Mouse (Mus musculus) ovary, adult 18-20 months (tissue): ENCODE data around the gene Olfr766-ps1.
"Not testable (repeated sequence)": the region's sequence is repeated elsewhere in the genome, so short reads cannot be mapped to it uniquely, and the experiment has no call there.

Experiments used
- DNase-seq: peaks from one replicate; pipeline ENCODE4 v3.0.0; 2022; ENCODE audit warnings: low spot score, mixed read lengths

Gene Olfr766-ps1

DNA sequence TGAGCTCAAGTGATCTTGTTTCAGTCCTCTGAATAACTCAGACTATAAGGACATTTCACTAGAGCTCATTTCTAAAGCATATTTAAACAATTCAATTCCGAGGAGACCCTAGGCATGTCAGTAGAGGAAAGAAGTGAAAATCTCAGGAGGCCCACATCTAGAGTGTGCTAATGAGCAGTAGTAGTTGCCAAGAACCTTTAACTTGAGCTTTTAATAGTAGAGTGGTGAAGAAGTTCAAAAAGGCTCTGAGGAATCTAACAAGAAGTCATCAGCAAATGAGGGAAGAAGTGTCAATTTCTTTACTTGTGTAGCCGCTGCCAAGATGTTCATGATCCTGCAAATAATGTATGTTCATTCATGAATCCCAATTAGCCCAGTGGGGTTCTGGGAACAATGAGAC, at the start of gene Olfr766-ps1:
TSS of gene Olfr766-ps1 (minus strand) at position 101 of the 400 bp plus-strand sequence.
- DNase-seq, result no peak

DNA sequence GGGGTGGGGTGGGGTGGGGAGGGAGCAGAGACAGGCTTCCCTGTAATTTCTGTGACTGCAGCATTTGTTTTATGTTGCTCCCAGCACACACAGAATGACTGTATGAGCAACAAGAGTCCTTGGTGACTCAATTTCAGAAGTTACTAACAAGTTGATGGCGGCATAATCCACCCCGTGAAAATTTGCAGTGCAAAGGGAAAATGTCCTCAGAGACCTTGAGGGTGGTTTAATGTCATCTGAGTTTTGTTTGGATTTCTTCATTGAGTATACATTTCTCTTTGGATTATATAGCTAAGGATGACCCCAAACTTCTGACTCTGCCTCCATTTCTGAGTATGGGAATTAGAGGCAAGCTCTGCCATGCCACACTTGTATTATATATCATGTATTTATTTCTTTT, 49.0 kb upstream of the Olfr766-ps1 start, which contains the start of gene Olfr769:
TSS of gene Olfr769 (minus strand) at position 101 of the 400 bp plus-strand sequence.
- DNase-seq, result no peak

DNA sequence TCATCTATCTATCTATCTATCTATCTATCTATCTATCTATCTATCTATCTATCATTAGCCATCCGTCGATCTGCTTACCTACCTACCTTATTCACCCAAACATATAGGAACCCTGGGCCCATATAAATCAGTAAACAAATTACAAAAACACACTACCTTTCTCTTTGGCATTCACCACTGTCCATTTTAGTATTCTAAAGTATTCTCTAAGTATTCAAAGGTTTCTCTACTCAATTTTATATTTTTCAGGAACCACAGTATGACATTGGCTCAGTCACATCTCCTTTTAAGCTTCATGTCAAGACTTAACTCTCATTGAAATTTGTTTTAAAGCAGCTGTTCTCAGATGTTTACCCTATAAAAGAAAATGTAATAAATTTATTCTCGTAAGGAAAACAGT, 46.4 kb upstream of the Olfr766-ps1 start:
- DNase-seq, result no peak

DNA sequence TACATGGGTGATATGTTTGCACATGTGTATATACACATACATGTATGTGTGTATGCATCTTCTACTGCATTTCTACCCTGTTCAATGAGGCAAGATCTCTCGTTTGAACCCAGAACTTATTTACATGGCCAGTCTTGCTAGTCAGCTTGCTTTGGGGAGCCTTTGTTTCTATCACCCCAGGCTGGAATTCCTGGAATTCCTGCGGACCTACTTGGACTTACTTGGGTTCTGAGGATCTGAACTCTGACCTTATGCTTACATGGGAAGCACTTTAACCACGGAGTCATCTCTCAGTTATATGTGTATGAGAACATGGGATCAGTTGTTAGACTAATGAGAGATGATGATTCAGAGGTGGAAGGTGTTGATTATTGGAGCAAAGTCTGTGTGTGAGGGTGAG, 32.5 kb upstream of the Olfr766-ps1 start:
- DNase-seq, result no peak

DNA sequence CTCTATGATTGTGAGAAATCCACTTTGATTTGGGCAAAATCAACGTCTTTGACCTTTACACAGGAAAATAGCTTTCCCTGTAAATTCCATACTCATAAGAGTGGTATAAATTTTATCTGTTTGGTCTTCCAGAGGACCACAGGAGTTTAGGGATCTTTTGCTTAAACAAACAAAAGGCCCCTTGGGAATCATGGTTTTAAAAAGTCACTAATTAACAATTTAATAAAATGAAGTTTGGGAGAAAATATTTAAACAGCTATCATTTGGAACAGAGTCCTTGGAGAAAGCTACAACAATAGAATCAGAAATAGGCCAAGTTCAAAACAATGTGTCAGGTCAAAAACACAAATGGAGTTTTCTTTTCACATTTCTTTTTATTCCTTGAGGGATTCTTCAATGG, 30.5 kb upstream of the Olfr766-ps1 start, which contains the start of gene Olfr768:
TSS of gene Olfr768 (minus strand) at position 101 of the 400 bp plus-strand sequence.
- DNase-seq, result no peak

DNA sequence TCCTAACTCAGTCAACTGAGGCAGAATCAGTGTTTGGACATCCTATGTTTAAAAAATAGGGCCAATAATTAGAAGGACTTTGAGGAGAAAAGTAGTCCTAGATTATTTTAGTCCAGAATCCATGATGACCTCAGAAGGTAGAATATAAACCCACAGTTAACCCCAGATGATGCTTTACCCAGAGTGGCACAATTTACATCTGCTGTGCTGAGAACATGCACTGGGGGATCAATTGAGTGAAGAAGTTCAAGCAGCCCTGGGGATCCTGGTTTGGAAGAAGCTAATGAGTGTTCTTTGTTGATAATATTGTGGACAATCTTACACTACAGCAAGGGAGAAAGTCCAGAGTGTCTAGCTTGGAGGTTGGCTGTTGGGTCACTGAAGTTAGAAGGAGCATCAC, 14.0 kb upstream of the Olfr766-ps1 start, which contains the start of gene Olfr767:
TSS of gene Olfr767 (minus strand) at position 101 of the 400 bp plus-strand sequence.
- not testable (repeated sequence) for DNase-seq

DNA sequence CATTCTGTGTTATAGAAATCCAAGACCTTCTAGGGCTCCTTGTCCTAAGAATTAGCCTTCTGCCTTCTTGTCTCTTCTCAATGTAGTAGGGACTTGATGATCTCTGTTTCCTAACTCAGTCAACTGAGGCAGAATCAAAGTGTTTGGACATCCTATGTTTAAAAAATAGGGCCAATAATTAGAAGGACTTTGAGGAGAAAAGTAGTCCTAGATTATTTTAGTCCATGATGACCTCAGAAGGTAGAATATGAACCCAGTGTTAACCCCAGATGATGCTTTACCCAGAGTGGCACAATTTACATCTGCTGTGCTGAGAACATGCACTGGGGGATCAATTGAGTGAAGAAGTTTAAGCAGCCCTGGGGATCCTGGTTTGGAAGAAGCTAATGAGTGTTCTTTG, 18.9 kb downstream of the Olfr766-ps1 start, which contains the start of gene Olfr765:
TSS of gene Olfr765 (minus strand) at position 101 of the 400 bp plus-strand sequence.
- DNase-seq, result not testable (repeated sequence)

DNA sequence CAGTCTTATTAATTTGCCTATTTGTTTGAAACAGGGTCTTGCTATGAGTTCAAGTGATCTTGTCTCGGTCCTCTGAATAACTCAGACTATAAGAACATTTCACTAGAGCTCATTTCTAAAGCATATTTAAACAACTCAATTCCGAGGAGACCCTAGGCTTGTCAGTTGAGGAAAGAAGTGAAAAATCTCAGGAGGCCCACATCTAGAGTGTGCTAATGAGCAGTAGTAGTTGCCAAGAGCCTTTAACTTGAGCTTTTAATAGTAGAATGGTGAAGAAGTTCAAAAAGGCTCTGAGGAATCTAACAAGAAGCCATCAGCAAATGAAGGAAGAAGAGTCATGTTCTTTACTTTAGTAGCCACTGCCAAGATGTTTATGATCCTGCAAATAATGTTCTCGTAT, 29.0 kb downstream of the Olfr766-ps1 start, which contains the start of gene Olfr764-ps1:
TSS of gene Olfr764-ps1 (minus strand) at position 101 of the 400 bp plus-strand sequence.
- DNase-seq, result no peak

DNA sequence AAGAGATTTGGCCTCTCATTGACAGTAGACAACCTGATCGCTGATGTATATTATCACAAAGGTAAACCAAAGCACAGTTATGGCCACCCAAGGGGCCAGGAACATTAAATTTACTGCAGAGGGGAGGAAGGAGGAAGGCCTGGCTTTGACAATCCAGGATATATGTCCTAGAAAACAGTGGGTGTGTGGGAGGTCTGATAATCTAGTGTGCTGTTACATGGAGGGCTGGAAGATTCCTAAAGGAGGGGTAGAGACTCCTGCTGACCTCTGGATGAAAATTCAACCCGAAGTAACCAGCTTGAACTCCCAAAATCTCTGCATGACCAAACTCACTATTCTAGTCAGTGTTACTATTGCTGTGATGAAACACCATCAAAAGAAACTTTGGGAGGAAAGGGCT, 40.4 kb downstream of the Olfr766-ps1 start:
- no peak for DNase-seq

DNA sequence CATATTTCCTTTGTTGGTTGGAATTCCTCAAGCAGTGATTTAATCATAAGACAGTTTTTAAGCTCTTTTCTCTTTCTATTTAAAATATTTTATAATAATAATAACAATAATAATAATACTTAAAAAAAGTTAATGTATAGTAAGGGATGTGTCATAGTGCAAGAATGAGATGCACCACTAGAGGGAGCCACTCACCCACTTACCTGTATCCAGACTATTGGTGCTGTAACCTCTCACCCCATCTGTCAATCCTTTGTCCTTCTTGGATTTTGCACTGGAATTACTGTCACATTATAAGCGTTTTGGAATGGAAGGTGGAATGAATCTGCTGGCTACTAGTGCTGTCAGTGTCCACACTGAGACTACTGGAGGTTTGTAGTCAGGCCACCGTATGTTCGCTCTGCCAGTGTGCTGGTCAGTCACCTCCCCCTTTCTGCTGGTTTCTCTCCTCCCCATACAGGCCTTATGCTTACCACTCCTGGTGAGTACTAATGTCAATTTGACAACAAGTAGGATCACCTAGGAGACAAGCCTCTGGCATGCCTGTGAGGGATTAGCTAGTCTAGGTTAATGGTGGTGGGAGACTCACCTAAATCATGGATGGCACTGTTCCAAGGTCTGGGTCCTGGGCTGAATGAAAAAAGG, 42.6 kb downstream of the Olfr766-ps1 start:
- DNase-seq, result no peak

DNA sequence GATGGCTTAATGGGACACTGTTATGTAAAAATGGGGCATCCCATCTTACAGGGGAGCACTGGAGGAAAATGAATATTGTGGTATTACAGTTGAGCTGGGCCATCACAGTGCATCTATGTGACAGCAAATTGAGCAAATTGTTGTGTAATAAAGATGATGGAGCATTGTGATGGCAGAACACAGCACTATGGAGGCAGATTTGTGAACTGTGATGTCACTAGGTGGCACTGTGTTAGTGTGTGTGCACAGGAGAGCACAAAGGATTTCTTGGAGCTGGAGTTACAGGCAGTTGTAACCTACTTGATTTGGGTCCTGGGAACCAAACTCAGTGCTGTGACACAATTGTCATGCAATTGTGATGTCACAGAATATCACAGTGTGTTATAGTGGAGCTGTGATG, 45.5 kb downstream of the Olfr766-ps1 start:
- DNase-seq, result no peak

DNA sequence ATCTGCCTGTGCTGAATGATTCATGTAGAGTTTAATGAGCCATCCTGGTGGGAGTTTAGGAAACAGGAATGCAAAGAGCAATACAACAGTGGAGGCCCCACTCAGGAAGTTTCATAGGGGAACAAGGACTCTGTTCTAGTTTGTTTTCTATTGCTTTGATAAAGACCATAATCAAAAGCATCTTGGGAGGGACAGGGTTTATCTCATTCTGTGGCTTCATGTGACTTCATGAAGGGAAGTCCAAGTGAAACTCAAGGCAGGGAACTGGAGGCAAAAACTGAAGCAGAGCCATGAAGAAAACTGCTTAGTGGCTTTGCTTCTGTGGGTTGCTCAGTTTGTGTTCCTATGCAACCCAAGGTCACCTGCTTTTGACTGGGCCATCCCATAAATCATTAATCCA, 54.3 kb downstream of the Olfr766-ps1 start:
- DNase-seq, result no peak
